Mouse (Mus musculus) MEL (cell line): ENCODE results near the gene Scn1b. TPM values are rescaled to one million over a fixed set of nuclear protein-coding genes. Genes with fewer than 3 reads are reported as not detected.

Source experiments
- DNase-seq: peaks from one replicate; pipeline ENCODE4 v3.0.0; 2011; ENCODE audit warnings: low read depth, low spot score
- H3K27ac ChIP-seq: 2 replicates; pipeline ENCODE4 v1.5.1; 2012; ENCODE audit warnings: low read depth, mild to moderate bottlenecking, control low read depth, low read length, moderate library complexity; ENCODE audit not compliant: control insufficient read depth
- H3K27me3 ChIP-seq, 2 experiments: fragments of 150-350 bp in 1 of 2; sonication (generic) in 1 of 2; 2 replicates each; pipeline ENCODE4 v1.6.1; 2012; ENCODE audit warnings: low read length in 2 of 2, mild to moderate bottlenecking in 2 of 2, improper control_type of control experiment in 1 of 2, moderate library complexity in 1 of 2; ENCODE audit not compliant: insufficient read depth in 2 of 2, control insufficient read depth in 1 of 2
- H3K36me3 ChIP-seq, 2 experiments: 2 replicates each; pipeline ENCODE4 v1.6.1; 2012 to 2014; ENCODE audit warnings: low read length in 2 of 2, improper control_type of control experiment in 1 of 2, inconsistent platforms in 1 of 2, mild to moderate bottlenecking in 1 of 2; ENCODE audit not compliant: insufficient read depth in 2 of 2, control insufficient read depth in 1 of 2
- H3K4me1 ChIP-seq, 2 experiments: fragments of 150-350 bp in 1 of 2; sonication (generic) in 1 of 2; 2 replicates each; pipeline ENCODE4 v1.6.1; 2012; ENCODE audit warnings: low read length in 2 of 2, improper control_type of control experiment in 1 of 2, mild to moderate bottlenecking in 1 of 2; ENCODE audit not compliant: insufficient read depth in 2 of 2, control insufficient read depth in 1 of 2
- H3K4me3 ChIP-seq, 2 experiments: fragments of 150-350 bp in 1 of 2; sonication (generic) in 1 of 2; 2 replicates each; pipeline ENCODE4 v1.5.1; 2012; ENCODE audit warnings: low read depth in 2 of 2, low read length in 2 of 2, mild to moderate bottlenecking in 2 of 2, moderate library complexity in 2 of 2, control low read depth in 1 of 2, improper control_type of control experiment in 1 of 2; ENCODE audit not compliant: control insufficient read depth in 1 of 2, insufficient read depth in 1 of 2
- H3K79me2 ChIP-seq: 2 replicates; pipeline ENCODE4 v1.6.1; 2012; ENCODE audit warnings: mild to moderate bottlenecking, low read length, moderate library complexity; ENCODE audit not compliant: control insufficient read depth, poor library complexity, insufficient read depth
- H3K9ac ChIP-seq: 2 replicates; pipeline ENCODE4 v1.6.1; 2012; ENCODE audit warnings: low read depth, mild to moderate bottlenecking, control low read depth, low read length, moderate library complexity; ENCODE audit not compliant: control insufficient read depth, poor library complexity, severe bottlenecking
- H3K9me3 ChIP-seq: fragments of 150-350 bp; sonication (generic); replicated peaks from 2 replicates; pipeline ENCODE4 v1.6.1; 2012; ENCODE audit warnings: mild to moderate bottlenecking, low read length, improper control_type of control experiment, moderate library complexity; ENCODE audit not compliant: insufficient read depth
- CHD1 ChIP-seq: IDR thresholded peaks from 2 replicates; pipeline ENCODE4 v1.6.1; 2012; ENCODE audit warnings: low read depth, mild to moderate bottlenecking, inconsistent platforms, low read length, improper control_type of control experiment
- CHD2 ChIP-seq: IDR thresholded peaks from 2 replicates; pipeline ENCODE4 v1.6.1; 2011; ENCODE audit warnings: low read length, improper control_type of control experiment
- ELF1 ChIP-seq: IDR thresholded peaks from 2 replicates; pipeline ENCODE4 v1.6.1; 2014; ENCODE audit warnings: low read depth, mild to moderate bottlenecking, inconsistent platforms, low read length, improper control_type of control experiment, moderate library complexity
- ETS1 ChIP-seq: IDR thresholded peaks from 2 replicates; pipeline ENCODE4 v1.6.1; 2012; ENCODE audit warnings: low read depth, mild to moderate bottlenecking, inconsistent platforms, low read length, improper control_type of control experiment, moderate library complexity
- GABPA ChIP-seq: IDR thresholded peaks from 2 replicates; pipeline ENCODE4 v1.6.1; 2012; ENCODE audit warnings: low read depth, mild to moderate bottlenecking, inconsistent platforms, low read length, improper control_type of control experiment, moderate library complexity
- GATA1 ChIP-seq: IDR thresholded peaks from 2 replicates; pipeline ENCODE4 v1.6.1; 2011; ENCODE audit warnings: low read depth, low read length, improper control_type of control experiment
- JUND ChIP-seq: IDR thresholded peaks from 2 replicates; pipeline ENCODE4 v1.6.1; 2011; ENCODE audit warnings: low read depth, mild to moderate bottlenecking, improper control_type of control experiment, low read length
- MAFK ChIP-seq: IDR thresholded peaks from 2 replicates; pipeline ENCODE4 v1.6.1; 2011; ENCODE audit warnings: low read depth, mild to moderate bottlenecking, low read length, improper control_type of control experiment, borderline replicate concordance
- MAX ChIP-seq: IDR thresholded peaks from 2 replicates; pipeline ENCODE4 v1.6.1; 2011; ENCODE audit warnings: low read length, improper control_type of control experiment
- MEF2A ChIP-seq: IDR thresholded peaks from 2 replicates; pipeline ENCODE4 v1.6.1; 2014; ENCODE audit warnings: low read depth, mild to moderate bottlenecking, inconsistent platforms, low read length, improper control_type of control experiment; ENCODE audit not compliant: poor library complexity, insufficient replicate concordance, severe bottlenecking; ENCODE audit errors: extremely low read depth
- MXI1 ChIP-seq: IDR thresholded peaks from 2 replicates; pipeline ENCODE4 v1.6.1; 2011; ENCODE audit warnings: mild to moderate bottlenecking, low read depth, low read length, improper control_type of control experiment
- MYC ChIP-seq: IDR thresholded peaks from 2 replicates; pipeline ENCODE4 v1.6.1; 2011; ENCODE audit warnings: low read depth, mild to moderate bottlenecking, low read length, improper control_type of control experiment, moderate library complexity
- NELFE ChIP-seq: IDR thresholded peaks from 2 replicates; pipeline ENCODE4 v1.6.1; 2011; ENCODE audit warnings: low read depth, low read length, improper control_type of control experiment
- NRF1 ChIP-seq: IDR thresholded peaks from 2 replicates; pipeline ENCODE4 v1.6.1; 2014; ENCODE audit warnings: low read depth, mild to moderate bottlenecking, inconsistent platforms, low read length, improper control_type of control experiment, moderate library complexity; ENCODE audit not compliant: poor library complexity, insufficient read depth, severe bottlenecking
- POLR2A ChIP-seq, 2 experiments: IDR thresholded peaks; 2 replicates each; pipeline ENCODE4 v1.6.1; 2011 to 2012; ENCODE audit warnings: low read length in 2 of 2, mild to moderate bottlenecking in 2 of 2, control low read depth in 1 of 2, improper control_type of control experiment in 1 of 2, low read depth in 1 of 2, moderate library complexity in 1 of 2; ENCODE audit not compliant: control insufficient read depth in 1 of 2, insufficient read depth in 1 of 2, poor library complexity in 1 of 2
- POLR2AphosphoS5 ChIP-seq: IDR thresholded peaks from 2 replicates; pipeline ENCODE4 v1.6.1; 2012; ENCODE audit warnings: low read depth, borderline replicate concordance, mild to moderate bottlenecking, inconsistent platforms, low read length, moderate library complexity, mixed read lengths
- RAD21 ChIP-seq: IDR thresholded peaks from 2 replicates; pipeline ENCODE4 v1.6.1; 2011; ENCODE audit warnings: mild to moderate bottlenecking, low read depth, low read length, improper control_type of control experiment
- TAL1 ChIP-seq: IDR thresholded peaks from 2 replicates; pipeline ENCODE4 v1.6.1; 2012; ENCODE audit warnings: mild to moderate bottlenecking, inconsistent platforms, low read length, moderate library complexity, mixed read lengths
- TBP ChIP-seq: IDR thresholded peaks from 2 replicates; pipeline ENCODE4 v1.8.0; 2011; ENCODE audit warnings: low read depth, low read length, improper control_type of control experiment
- TCF12 ChIP-seq: IDR thresholded peaks from 2 replicates; pipeline ENCODE4 v1.6.1; 2014; ENCODE audit warnings: low read depth, mild to moderate bottlenecking, inconsistent platforms, low read length, improper control_type of control experiment, moderate library complexity
- USF1 ChIP-seq: IDR thresholded peaks from 2 replicates; pipeline ENCODE4 v1.6.1; 2014; ENCODE audit warnings: low read depth, mild to moderate bottlenecking, inconsistent platforms, low read length, improper control_type of control experiment, moderate library complexity
- ZC3H11A ChIP-seq: IDR thresholded peaks from 2 replicates; pipeline ENCODE4 v1.6.1; 2012; ENCODE audit warnings: low read depth, mild to moderate bottlenecking, inconsistent platforms, low read length, improper control_type of control experiment
- ZKSCAN1 ChIP-seq: IDR thresholded peaks from 2 replicates; pipeline ENCODE4 v1.6.1; 2012; ENCODE audit warnings: low read depth, mild to moderate bottlenecking, inconsistent platforms, low read length, improper control_type of control experiment, moderate library complexity
- ZMIZ1 ChIP-seq: IDR thresholded peaks from 2 replicates; pipeline ENCODE4 v1.6.1; 2012; ENCODE audit warnings: low read depth, mild to moderate bottlenecking, inconsistent platforms, low read length, improper control_type of control experiment, moderate library complexity
- ZNF384 ChIP-seq: IDR thresholded peaks from 2 replicates; pipeline ENCODE4 v1.6.1; 2012; ENCODE audit warnings: low read depth, mild to moderate bottlenecking, inconsistent platforms, low read length, improper control_type of control experiment
- polyA plus RNA-seq, 2 experiments: library from polyadenylated mRNA; stranded (reverse) in 1 of 2; unstranded in 1 of 2; fragments of >175 nt in 1 of 2; fragments of >200 nt in 1 of 2; gene quantifications; 2 replicates each; pipeline versions ENCODE4 v1.2.1 to v1.2.4; 2012; ENCODE audit warnings: low replicate concordance in 2 of 2, low read depth in 1 of 2; ENCODE audit not compliant: insufficient read length in 2 of 2, insufficient read depth in 1 of 2, missing spikeins in 1 of 2
- total RNA-seq: library from RNA; depleted of rRNA; stranded (reverse); fragments of 300-350 nt; gene quantifications from 2 replicates; pipeline ENCODE4 v1.2.3, GENCODE M21; 2012

Scn1b gene
- total and polyA plus RNA-seq, 3 experiments = not detected

DNA sequence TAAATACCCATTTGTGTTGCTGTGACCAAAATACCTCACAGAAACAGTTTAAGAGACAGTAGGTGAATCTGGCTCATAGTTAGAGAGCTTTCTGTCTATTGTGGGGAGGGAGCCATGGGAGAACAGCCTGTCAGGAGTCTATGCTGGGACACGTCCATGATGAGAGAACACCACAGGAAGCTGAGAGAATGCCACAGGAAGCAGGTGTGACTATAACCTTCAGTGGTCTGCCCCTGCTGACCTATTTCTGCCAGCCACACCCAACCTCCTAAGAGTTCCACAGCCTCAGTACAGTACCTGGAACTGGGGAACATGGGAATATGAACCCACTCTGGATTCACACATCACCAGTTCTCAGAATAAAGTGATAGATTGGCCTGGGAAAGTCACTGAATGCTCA is 37.9 kb upstream of the Scn1b start:
- H3K4me3 ChIP-seq = no peak overlapping the region
- no peaks in the 10 kb centered on the region for H3K79me2 ChIP-seq
- H3K9ac ChIP-seq = no peak overlapping the region
- H3K27me3 ChIP-seq = no peaks in the 10 kb centered on the region
- TF ChIP-seq TAL1 = no peak
- no peak for TF ChIP-seq ETS1
- no peak for TF ChIP-seq JUND
- no peak for TF ChIP-seq POLR2AphosphoS5
- no peak for TF ChIP-seq MAX
- no peak for TF ChIP-seq CHD2
- TF ChIP-seq MAFK = no peak
- no peak for TF ChIP-seq GATA1
- TF ChIP-seq ZC3H11A = no peak
- no peak for TF ChIP-seq ZKSCAN1
- no peak for TF ChIP-seq ZNF384
- no peak for TF ChIP-seq TCF12
- TF ChIP-seq NELFE = no peak
- no peak for TF ChIP-seq RAD21
- TF ChIP-seq MXI1 = no peak
- no peak for TF ChIP-seq ELF1
- no peak for TF ChIP-seq TBP
- TF ChIP-seq USF1 = no peak
- no peak for DNase-seq
- H3K4me1 ChIP-seq = peaks cover 0 to 17% of the 10 kb centered on the region in 2 experiments; a peak in 1 of 4 replicates
- H3K36me3 ChIP-seq = peaks cover 0 to 13% of the 10 kb centered on the region in 2 experiments; a peak in 2 of 4 replicates
- H3K9me3 ChIP-seq = no peaks in the 10 kb centered on the region
- H3K27ac ChIP-seq = no peak overlapping the region

DNA sequence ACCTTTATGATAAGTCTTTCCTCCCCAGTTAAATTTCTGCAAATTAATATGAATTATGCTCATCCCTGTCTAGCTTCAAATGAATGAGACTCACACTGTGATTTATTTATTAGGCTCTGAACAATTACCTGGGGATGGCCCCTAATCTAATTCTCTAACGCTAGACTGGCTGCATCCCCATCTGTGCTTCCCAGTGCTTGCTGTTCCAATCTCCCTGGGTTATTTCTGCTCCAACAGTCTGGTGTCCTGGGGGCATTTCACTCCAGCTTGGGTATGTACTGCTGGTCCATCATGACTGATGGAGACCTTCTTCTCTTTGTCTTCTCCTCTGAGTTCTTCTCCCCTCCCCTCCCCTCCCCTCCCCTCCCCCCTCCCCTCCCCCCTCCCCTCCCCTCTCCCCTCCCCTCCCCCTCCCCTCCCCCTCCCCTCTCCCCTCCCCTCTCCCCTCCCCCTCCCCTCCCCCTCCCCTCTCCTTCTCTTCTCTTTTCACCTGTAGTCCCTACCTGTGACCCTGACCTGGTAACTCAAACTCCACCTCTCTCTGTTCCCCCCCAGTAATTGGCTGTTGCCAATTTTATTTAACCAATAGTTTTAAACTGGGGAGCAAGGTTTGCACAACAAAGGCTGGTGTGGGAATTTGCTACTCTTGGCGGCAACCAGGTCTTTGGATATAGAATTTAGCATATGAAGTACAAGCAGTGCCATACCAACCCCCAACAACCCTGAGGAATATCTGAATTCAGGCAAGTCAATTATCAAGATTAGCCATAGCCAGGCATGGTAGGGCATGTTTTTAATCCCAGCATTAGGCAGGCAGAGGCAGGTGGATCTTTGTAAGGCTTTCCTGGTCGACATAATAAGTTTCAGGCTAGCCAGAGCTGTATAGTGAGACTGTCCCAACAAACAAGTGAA is 37.1 kb upstream of the Scn1b start:
- DNase-seq = no peak
- Histone ChIP-seq H3K9ac (no peak overlapping the region), H3K4me1 (peaks cover 0 to 17% of the 10 kb centered on the region in 2 experiments; a peak in 1 of 4 replicates), H3K36me3 (peaks cover 0 to 13% of the 10 kb centered on the region in 2 experiments; a peak in 2 of 4 replicates), H3K27ac (no peak overlapping the region), H3K79me2 (no peaks in the 10 kb centered on the region), H3K27me3 (no peaks in the 10 kb centered on the region), H3K9me3 (no peaks in the 10 kb centered on the region), H3K4me3 (no peak overlapping the region)
- TF ChIP-seq TCF12 (no peak), GABPA (no peak), MAX (no peak), ZMIZ1 (no peak), MAFK (no peak), NRF1 (no peak), ETS1 (no peak), ZNF384 (no peak), POLR2A (IDR thresholded peaks at IDR 0.05; ENCODE audit: control insufficient read depth in 1 of 2, insufficient read depth in 1 of 2, low read depth in 1 of 2, low read length in 2 of 2, poor library complexity in 1 of 2) (no peak), TBP (no peak), MYC (no peak), ZKSCAN1 (no peak), CHD2 (no peak), MEF2A (no peak), CHD1 (no peak)
